Mouse (Mus musculus): ENCODE measurements around the gene Cenpj. TPM values are rescaled to one million over a fixed set of nuclear protein-coding genes. Genes with fewer than 3 reads are reported as not detected.

Gene Cenpj
- polyA plus RNA-seq, 1 experiment, result 6.3 TPM

- Histone ChIP-seq H3K36me3 (ENCODE audit: control insufficient read depth, insufficient read depth, low read length) (peaks cover 62% of the 10 kb centered on the region), H3K4me3 (ENCODE audit: control insufficient read depth, insufficient read depth, low read length) (no peak overlapping the region), H3K27ac (ENCODE audit: control insufficient read depth, insufficient read depth, low read length) (no peak overlapping the region), H3K4me1 (replicated peaks; ENCODE audit: control insufficient read depth, insufficient read depth, low read length) (no peaks in the 10 kb centered on the region), H3K27me3 (ENCODE audit: control insufficient read depth, insufficient read depth, low read length) (no peaks in the 10 kb centered on the region)
- no peak for DNase-seq
- no peak for TF ChIP-seq CTCF (IDR thresholded peaks at IDR 0.05; ENCODE audit: borderline replicate concordance, control insufficient read depth, extremely low read depth, insufficient read depth, low read length, poor library complexity)
- TF ChIP-seq POLR2A (IDR thresholded peaks at IDR 0.05; ENCODE audit: control insufficient read depth, extremely low read depth, insufficient read depth, low read length, poor library complexity), result no peak
- 98% methylated on average over 2 of the region's 2 CpGs for WGBS
These were observed 20.5 kb downstream of the Cenpj start for GRCm38 (mm10) chr14:56554716-56555115.

DNA sequence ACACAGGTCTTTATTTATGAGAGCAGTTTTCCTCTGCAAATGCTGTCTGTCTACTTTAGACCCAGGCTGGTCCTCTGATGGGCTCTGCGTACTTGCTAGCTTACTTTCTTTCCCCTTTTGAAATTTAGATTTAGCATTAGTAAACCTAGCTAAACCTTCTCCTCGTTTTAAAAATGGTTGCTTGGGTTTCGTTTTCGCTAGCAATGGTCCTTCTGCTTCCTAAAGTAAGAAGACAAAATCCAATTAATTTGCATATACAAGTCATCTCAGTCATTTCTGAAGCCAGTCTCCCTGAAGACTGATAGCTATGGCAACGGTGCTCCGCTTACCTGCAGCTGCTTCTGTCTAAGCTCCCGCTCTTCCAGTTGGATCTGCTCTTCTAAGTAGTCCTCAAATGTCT is 21.9 kb downstream of the Cenpj start:
- Histone ChIP-seq H3K4me3 (ENCODE audit: control insufficient read depth, insufficient read depth, low read length) (no peak overlapping the region), H3K27me3 (ENCODE audit: control insufficient read depth, insufficient read depth, low read length) (no peaks in the 10 kb centered on the region), H3K36me3 (ENCODE audit: control insufficient read depth, insufficient read depth, low read length) (peaks cover 56% of the 10 kb centered on the region), H3K27ac (ENCODE audit: control insufficient read depth, insufficient read depth, low read length) (no peak overlapping the region), H3K4me1 (replicated peaks; ENCODE audit: control insufficient read depth, insufficient read depth, low read length) (no peaks in the 10 kb centered on the region)
- WGBS, result 96% methylated on average over 7 of the region's 7 CpGs
- TF ChIP-seq CTCF (IDR thresholded peaks at IDR 0.05; ENCODE audit: borderline replicate concordance, control insufficient read depth, extremely low read depth, insufficient read depth, low read length, poor library complexity), result no peak
- no peak for TF ChIP-seq POLR2A (IDR thresholded peaks at IDR 0.05; ENCODE audit: control insufficient read depth, extremely low read depth, insufficient read depth, low read length, poor library complexity)
- DNase-seq, result no peak

GRCm38 (mm10) chr14:56552924-56553323 is 22.3 kb downstream of the Cenpj start:
- H3K27ac ChIP-seq (ENCODE audit: control insufficient read depth, insufficient read depth, low read length), result no peak overlapping the region
- H3K36me3 ChIP-seq (ENCODE audit: control insufficient read depth, insufficient read depth, low read length), result peaks cover 56% of the 10 kb centered on the region
- H3K4me1 ChIP-seq (replicated peaks; ENCODE audit: control insufficient read depth, insufficient read depth, low read length), result no peaks in the 10 kb centered on the region
- no peak for TF ChIP-seq POLR2A (IDR thresholded peaks at IDR 0.05; ENCODE audit: control insufficient read depth, extremely low read depth, insufficient read depth, low read length, poor library complexity)
- TF ChIP-seq CTCF (IDR thresholded peaks at IDR 0.05; ENCODE audit: borderline replicate concordance, control insufficient read depth, extremely low read depth, insufficient read depth, low read length, poor library complexity), result no peak
- H3K4me3 ChIP-seq (ENCODE audit: control insufficient read depth, insufficient read depth, low read length), result no peak overlapping the region
- no peaks in the 10 kb centered on the region for H3K27me3 ChIP-seq (ENCODE audit: control insufficient read depth, insufficient read depth, low read length)
- 94% methylated on average over 6 of the region's 6 CpGs for WGBS
- no peak for DNase-seq

- WGBS, result 97% methylated on average over 4 of the region's 4 CpGs
- Histone ChIP-seq H3K27me3 (ENCODE audit: control insufficient read depth, insufficient read depth, low read length) (no peaks in the 10 kb centered on the region), H3K4me1 (replicated peaks; ENCODE audit: control insufficient read depth, insufficient read depth, low read length) (no peaks in the 10 kb centered on the region), H3K4me3 (ENCODE audit: control insufficient read depth, insufficient read depth, low read length) (no peak overlapping the region), H3K36me3 (ENCODE audit: control insufficient read depth, insufficient read depth, low read length) (peaks cover 51% of the 10 kb centered on the region), H3K27ac (ENCODE audit: control insufficient read depth, insufficient read depth, low read length) (no peak overlapping the region)
- TF ChIP-seq CTCF (IDR thresholded peaks at IDR 0.05; ENCODE audit: borderline replicate concordance, control insufficient read depth, extremely low read depth, insufficient read depth, low read length, poor library complexity) (no peak), POLR2A (IDR thresholded peaks at IDR 0.05; ENCODE audit: control insufficient read depth, extremely low read depth, insufficient read depth, low read length, poor library complexity) (no peak)
- DNase-seq, result no peak
These were observed 24.3 kb downstream of the Cenpj start for GRCm38 (mm10) chr14:56550960-56551359.

GRCm38 (mm10) chr14:56545491-56545890 is 29.7 kb downstream of the Cenpj start:
- no peak overlapping the region for H3K27ac ChIP-seq (ENCODE audit: control insufficient read depth, insufficient read depth, low read length)
- over 99% methylated on average over 4 of the region's 4 CpGs for WGBS
- DNase-seq, result no peak

DNA sequence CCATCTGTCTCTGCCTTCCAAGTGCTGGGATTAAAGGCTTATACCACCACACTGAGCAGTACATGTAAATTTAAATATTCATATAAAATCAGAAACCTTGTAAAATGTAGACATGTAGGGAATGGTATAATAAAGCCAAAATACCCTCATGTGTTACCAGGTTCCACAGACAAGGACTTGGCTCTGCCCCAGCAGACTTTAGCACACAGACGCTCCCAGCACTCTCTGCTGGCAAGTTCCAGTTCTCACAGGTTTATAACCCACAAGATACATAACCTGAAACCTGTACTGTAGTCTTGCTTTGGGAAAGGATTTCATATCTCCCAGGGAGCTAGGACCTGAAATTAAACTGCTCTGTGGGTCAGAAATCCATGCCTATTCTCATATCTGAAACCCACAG is 30.3 kb downstream of the Cenpj start:
- no peaks in the 10 kb centered on the region for H3K4me1 ChIP-seq (replicated peaks; ENCODE audit: control insufficient read depth, insufficient read depth, low read length)
- peaks cover 24% of the 10 kb centered on the region; the same call in 1 of the 2 replicates for H3K36me3 ChIP-seq (ENCODE audit: control insufficient read depth, insufficient read depth, low read length)
- TF ChIP-seq CTCF (IDR thresholded peaks at IDR 0.05; ENCODE audit: borderline replicate concordance, control insufficient read depth, extremely low read depth, insufficient read depth, low read length, poor library complexity), result no peak
- TF ChIP-seq POLR2A (IDR thresholded peaks at IDR 0.05; ENCODE audit: control insufficient read depth, extremely low read depth, insufficient read depth, low read length, poor library complexity), result no peak
- no peak overlapping the region for H3K4me3 ChIP-seq (ENCODE audit: control insufficient read depth, insufficient read depth, low read length)
- H3K27me3 ChIP-seq (ENCODE audit: control insufficient read depth, insufficient read depth, low read length), result no peaks in the 10 kb centered on the region
- 95% methylated on average over 1 of the region's 1 CpGs for WGBS
- no peak for DNase-seq
- no peak overlapping the region; the same call in 1 of the 2 replicates for H3K27ac ChIP-seq (ENCODE audit: control insufficient read depth, insufficient read depth, low read length)

More at GRCm38 (mm10) chr14:56545491-56545890, 29.7 kb downstream of the Cenpj start:
- Histone ChIP-seq H3K36me3 (ENCODE audit: control insufficient read depth, insufficient read depth, low read length) (peaks cover 24% of the 10 kb centered on the region; the same call in 1 of the 2 replicates), H3K4me3 (ENCODE audit: control insufficient read depth, insufficient read depth, low read length) (no peak overlapping the region), H3K4me1 (replicated peaks; ENCODE audit: control insufficient read depth, insufficient read depth, low read length) (no peaks in the 10 kb centered on the region), H3K27me3 (ENCODE audit: control insufficient read depth, insufficient read depth, low read length) (no peaks in the 10 kb centered on the region)
- TF ChIP-seq CTCF (IDR thresholded peaks at IDR 0.05; ENCODE audit: borderline replicate concordance, control insufficient read depth, extremely low read depth, insufficient read depth, low read length, poor library complexity) (no peak), POLR2A (IDR thresholded peaks at IDR 0.05; ENCODE audit: control insufficient read depth, extremely low read depth, insufficient read depth, low read length, poor library complexity) (no peak)

GRCm38 (mm10) chr14:56530788-56531187 is 44.4 kb downstream of the Cenpj start:
- TF ChIP-seq CTCF (IDR thresholded peaks at IDR 0.05; ENCODE audit: borderline replicate concordance, control insufficient read depth, extremely low read depth, insufficient read depth, low read length, poor library complexity), result no peak
- no peak for TF ChIP-seq POLR2A (IDR thresholded peaks at IDR 0.05; ENCODE audit: control insufficient read depth, extremely low read depth, insufficient read depth, low read length, poor library complexity)
- Histone ChIP-seq H3K4me3 (ENCODE audit: control insufficient read depth, insufficient read depth, low read length) (no peak overlapping the region), H3K27ac (ENCODE audit: control insufficient read depth, insufficient read depth, low read length) (no peak overlapping the region), H3K36me3 (ENCODE audit: control insufficient read depth, insufficient read depth, low read length) (peaks cover 77% of the 10 kb centered on the region), H3K27me3 (ENCODE audit: control insufficient read depth, insufficient read depth, low read length) (no peaks in the 10 kb centered on the region), H3K4me1 (replicated peaks; ENCODE audit: control insufficient read depth, insufficient read depth, low read length) (no peaks in the 10 kb centered on the region)
- DNase-seq, result no peak
- 97% methylated on average over 2 of the region's 2 CpGs for WGBS
